Mouse (Mus musculus): Measurements from ENCODE around the gene Smc6.

Gene Smc6

DNA sequence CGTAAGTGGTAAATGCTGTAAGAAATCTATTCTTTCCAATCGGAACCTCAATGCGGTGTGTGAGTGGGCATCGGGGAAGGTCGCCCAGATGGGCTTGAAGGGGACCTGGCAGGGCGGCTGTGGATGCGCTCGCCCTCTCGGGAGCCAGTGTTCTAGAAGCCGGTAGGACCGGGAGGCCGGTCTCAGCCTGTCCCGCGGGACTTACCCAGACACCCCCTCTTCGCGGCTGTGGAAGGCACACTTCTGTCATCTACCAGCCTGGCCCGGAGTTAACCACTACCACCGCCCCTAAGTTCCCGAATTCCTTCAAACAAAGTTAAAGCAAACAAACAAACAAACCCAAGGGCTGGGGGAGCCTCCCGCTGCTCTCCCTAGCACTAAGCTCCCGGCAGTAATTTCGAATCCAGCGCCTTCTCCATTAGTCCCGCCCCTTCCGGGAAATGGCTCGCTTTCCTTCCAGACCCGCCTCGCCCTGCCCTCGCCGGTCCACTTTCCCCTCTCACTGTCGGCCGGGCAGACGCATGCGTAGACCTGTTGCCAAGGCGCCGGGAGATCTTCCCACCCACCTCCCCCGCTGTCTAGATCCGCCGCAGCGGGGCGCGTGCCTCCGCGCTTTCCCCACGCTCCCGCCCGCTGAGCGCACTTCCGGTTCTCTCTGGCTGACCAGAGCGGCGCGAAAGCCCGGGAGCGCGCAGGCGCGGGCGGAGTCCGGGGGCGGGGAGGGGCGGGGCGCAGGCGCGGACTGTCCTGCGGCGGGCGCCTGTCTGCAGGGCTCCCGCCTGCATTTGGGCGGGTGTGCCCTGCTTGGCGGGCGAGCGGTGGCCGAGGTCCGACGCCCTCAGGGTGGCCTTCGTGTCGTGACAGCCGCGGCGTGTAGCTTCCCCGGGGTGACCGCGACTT is at the start of gene Smc6, which contains the start of gene Gen1:
Gene Smc6 (plus strand): TSS at position 505 of the 900 bp plus-strand sequence.
Gene Gen1 (minus strand): TSS at position 420 of the 900 bp plus-strand sequence.
- peak; percentile 97 for DNase-seq (ENCODE audit: low spot score)

GRCm38 (mm10) chr12:11216454-11216853 is 49.2 kb upstream of the Smc6 start:
- DNase-seq (ENCODE audit: low spot score), result no peak

- DNase-seq (ENCODE audit: low spot score), result no peak
Observed at GRCm38 (mm10) chr12:11217726-11218250, 47.9 kb upstream of the Smc6 start.

DNA sequence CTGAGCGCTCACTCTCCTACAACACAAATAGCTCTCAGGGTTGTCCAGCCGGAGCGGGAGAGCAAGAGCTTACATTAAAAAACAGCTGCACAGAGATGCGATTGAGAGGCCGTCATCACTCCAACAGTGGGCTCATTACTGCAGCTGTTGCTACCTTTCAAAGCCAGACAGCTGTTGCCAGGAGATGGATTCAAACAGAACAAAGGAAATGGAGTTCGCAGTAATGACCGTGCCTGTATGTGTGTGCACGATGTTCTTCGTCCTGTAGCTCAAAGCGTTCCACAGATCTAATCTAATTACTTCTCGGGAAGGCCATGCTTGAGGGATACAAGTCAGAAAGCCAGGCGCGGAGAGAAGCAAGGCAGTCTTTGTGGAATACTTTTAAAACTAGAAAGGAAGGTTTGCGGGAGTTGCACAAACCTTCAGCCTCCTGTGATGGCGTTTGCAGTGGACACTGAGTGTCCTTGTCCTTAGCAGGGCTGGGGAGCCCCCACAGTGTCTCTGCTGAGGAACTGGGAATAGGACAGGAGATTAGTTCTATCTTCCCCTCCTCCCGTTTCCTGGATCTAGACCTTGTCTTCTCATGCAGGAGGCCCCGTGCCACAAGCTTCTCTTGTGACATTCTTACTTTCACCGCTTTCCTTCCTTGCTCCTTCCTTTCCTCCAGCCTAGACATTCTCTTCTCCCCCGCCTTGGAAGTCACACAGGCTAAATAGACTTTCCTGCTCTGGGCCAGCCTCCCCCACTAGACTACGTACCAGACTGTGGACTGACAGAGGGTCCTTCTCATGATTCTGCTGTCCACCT is 44.0 kb upstream of the Smc6 start:
- no peak for DNase-seq (ENCODE audit: low spot score)

DNA sequence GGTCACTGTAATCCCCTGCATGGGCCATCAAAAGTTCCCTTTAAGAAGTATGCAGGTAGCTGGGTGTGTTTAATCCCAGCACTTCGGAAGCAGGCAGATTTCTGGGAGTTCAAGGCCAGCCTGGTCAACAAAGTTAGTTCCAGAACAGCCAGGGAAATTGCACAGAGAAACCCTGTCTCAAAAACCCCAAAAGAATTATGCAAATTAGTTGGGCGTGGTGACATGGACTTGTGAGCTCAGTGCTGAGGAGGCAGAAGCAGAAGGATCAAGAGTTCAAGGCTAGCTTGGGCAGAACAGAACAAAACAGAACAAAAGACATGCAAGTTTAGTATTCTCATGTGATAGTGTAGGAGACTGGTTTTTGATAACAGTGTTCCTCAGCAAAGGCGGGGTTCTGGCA is 43.1 kb upstream of the Smc6 start:
- no peak for DNase-seq (ENCODE audit: low spot score)

DNA sequence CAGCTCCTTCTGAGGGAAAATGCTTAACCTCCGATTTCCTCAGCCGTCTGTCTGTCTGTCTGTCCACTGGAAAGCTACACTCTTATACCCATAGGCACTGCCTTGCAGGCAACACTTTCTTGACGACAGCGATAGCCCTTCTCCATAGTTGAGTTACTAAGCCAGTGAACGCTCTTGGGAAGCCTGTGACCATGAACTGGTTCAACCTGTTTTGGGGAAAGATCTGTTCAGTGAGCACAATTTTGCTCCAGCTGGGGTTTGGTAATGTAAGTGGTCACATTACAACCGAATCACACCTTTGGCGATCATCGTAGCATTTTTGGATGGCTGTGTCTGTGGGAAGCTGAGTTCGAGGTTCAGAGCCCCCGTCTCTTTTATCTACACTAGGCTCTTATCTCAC is 42.6 kb upstream of the Smc6 start:
- no peak for DNase-seq (ENCODE audit: low spot score)

GRCm38 (mm10) chr12:11224722-11225121 is 41.0 kb upstream of the Smc6 start:
- DNase-seq (ENCODE audit: low spot score), result no peak

- no peak for DNase-seq (ENCODE audit: low spot score)
Observed at GRCm38 (mm10) chr12:11226123-11226522, 39.6 kb upstream of the Smc6 start.

DNA sequence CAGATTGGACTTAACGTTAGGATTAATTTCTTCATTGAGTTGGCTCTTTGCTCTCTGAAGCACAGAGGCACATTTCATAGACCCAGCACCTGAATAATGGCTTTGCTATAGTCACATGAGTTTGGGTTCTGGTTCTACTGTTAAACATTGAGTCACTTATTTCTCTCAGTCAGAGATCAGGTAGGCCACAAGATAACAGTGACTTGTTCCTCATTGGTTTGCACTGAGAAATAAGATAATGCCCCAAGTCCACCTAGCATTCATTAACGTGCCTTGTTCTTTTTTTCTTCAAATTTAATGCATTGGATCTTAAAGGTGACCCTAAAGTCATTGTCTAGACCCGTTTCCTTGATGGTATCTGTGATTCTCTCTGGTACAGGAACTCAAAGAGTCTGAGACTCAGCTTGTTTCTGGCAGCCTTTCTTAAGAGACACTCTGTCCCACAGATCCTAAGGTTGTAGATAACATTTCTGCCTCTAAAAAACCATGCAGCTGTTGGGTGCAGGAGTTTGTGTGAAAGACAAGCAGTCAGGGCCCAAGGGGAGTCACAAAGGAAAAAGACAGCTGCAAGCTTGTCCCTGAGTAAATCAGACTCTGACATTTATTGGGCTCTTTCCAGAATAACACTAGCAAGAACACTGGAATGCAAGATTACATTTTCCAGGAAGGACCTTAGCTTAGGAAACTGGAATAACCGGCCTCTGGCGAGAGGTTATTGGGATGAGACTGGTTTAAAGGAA is 39.0 kb upstream of the Smc6 start:
- DNase-seq (ENCODE audit: low spot score), result peak; percentile 18

DNA sequence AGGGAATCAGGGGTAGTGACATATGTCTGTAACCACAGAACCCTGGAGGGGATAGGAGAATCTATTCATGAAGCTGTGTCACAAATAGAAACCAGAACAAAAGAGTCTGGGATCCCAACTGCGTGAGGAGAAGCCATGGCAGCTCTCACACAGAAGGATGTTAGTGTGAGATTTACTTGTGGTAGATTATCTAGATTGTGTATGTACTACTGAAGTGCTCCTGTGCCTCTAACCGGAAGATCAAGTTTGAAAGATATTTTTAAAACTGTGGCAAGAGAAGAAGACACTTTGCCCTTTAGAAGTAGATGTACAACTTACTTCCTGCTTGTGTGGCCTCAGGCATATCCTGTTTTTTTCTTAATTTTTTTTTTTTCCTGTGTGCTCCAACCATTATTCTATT is 35.4 kb upstream of the Smc6 start:
- DNase-seq (ENCODE audit: low spot score), result no peak

- DNase-seq (ENCODE audit: low spot score), result no peak
Observed at GRCm38 (mm10) chr12:11235996-11236395, 29.7 kb upstream of the Smc6 start.

- no peak for DNase-seq (ENCODE audit: low spot score)
Observed at GRCm38 (mm10) chr12:11247460-11247859, 18.2 kb upstream of the Smc6 start.

GRCm38 (mm10) chr12:11250322-11250721 is 15.4 kb upstream of the Smc6 start:
- no peak for DNase-seq (ENCODE audit: low spot score)

DNA sequence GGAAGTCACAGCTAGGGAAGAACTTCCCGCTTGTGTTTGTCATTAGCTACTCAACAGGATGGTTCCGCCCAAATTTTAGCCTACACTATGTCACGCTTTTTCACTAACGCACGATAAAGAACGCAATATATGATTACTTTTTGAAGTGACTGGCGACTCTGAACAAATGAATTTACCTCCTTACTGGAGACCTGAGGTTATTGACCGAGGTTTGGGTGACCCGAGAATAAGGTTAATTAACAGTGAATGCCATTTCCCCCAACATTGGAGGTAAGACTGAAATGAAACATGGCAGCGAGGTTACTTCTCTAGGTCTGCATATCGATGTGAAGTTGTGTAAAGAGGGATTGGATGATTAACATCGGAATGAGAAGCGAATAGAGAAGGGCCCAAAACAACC is 791 bp upstream of the Smc6 start:
- no peak for DNase-seq (ENCODE audit: low spot score)

- peak; percentile 49 for DNase-seq (ENCODE audit: low spot score)
Observed at GRCm38 (mm10) chr12:11266282-11266985, 748 bp downstream of the Smc6 start.

DNA sequence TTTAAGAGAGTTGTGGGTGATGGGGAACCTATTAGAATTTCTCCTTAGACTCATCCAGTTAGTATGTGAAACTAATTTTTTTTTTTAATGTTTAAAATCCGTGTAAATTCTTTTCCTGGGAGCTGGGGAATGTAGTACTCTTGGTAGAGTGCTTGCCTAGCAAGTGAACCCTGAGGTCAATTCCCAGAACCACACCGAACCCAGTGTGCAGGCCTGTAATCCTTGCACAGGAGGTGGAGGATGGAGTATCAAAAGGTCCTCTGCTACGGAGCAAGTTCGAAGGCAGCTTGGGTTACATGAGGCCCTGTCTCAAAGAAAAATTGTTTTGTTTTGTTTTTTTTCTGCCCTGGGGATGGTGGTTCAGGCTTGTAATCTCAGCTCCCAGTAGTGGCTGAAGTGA is 1.3 kb downstream of the Smc6 start:
- DNase-seq (ENCODE audit: low spot score), result peak; percentile 36

DNA sequence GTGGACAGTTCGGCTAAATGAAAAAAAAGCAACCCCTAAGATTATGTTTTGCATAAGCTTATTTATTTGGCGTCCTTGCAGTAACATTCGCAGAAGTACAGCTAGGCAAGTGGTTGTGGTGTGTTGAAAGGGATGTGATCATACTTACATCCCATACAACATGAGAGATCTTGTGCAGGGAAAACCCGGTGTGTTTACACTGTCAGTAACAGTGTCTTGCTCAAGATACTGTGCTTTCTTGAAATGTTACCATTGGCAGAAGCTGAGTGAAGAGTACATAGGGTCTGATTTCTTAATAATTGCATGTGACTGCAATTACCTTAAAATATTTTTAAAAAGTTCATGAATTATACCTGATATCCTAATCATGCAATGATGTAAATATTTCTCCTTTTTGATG is 6.9 kb downstream of the Smc6 start:
- no peak for DNase-seq (ENCODE audit: low spot score)

DNA sequence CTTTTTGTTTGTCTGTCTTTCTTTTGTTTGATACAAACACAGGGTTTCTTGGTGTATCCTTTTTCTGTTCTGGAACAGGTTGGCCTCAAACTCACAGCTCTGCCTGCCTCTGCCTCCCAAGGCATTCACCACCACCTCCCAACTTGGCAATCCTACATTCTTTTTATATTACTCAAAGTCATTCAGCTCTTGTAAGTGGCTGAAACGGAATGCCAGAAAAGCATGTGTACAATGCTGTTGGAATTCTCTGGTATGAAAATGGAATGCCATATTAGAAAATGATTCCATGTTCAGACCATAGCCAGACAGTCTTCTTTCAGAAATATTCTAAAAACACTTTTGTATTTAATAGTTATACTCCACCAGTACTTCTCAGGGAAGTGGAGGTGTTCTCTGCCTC is 7.5 kb downstream of the Smc6 start:
- no peak for DNase-seq (ENCODE audit: low spot score)

GRCm38 (mm10) chr12:11276632-11277031 is 10.9 kb downstream of the Smc6 start:
- DNase-seq (ENCODE audit: low spot score), result no peak

- no peak for DNase-seq (ENCODE audit: low spot score)
Observed at GRCm38 (mm10) chr12:11277207-11277606, 11.5 kb downstream of the Smc6 start.

DNA sequence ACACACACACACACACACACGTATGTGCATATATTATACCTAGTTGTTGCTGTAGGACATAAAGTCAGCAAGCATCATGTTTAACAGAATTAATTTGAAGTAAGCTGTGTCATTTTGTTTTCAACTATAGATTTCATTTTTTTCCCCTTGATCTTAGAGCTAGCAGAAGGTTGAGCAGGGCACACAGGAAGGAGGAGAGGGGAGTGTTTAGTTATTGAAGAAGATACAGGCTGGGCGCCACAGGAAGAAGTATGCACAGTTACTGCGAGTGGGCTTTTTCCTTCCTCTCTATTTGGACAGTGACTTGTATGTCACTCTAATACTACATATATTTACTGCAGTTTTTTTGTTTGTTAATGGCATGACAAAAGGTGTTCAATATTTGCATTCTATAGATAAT is 14.2 kb downstream of the Smc6 start:
- no peak for DNase-seq (ENCODE audit: low spot score)
